Mouse (Mus musculus): ENCODE measurements around the gene Lbx2. TPM values are rescaled to one million over a fixed set of nuclear protein-coding genes. Genes with fewer than 3 reads are reported as not detected.
A peak's percentile ranks its signal among the peaks of the same experiment; 100 is the strongest.

Gene Lbx2
- total RNA-seq, 2 experiments from 2014 or later = 1.9 TPM; not detected in 1

DNA sequence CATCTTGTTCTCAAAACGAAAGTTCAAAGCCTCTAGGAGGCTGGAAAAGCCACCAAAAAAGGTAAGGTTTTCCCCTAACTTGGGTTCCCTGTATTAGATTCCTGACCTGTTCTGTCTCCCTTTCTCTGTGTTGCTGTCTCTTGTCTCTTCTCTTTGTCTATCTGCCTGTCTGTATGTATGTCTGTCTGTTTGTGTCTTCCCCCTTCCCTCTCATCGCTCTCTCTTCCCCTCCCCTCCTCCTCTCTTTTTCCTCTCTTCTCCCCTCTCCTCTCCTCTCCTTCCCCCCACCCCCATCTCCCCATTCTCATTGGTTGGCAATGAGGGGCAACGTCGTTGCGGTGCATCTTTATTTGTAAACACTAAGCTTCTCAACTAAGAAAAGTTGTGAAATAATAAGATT is 39.2 kb downstream of the Lbx2 start, which contains the start of gene Ino80b:
Gene Ino80b (minus strand): TSS at position 101 of the 400 bp plus-strand sequence.
- Histone ChIP-seq H3K4me3 (peak within 1 kb of the TSS; percentile 70), H3K27ac (peak within 1 kb of the TSS; percentile 65)

DNA sequence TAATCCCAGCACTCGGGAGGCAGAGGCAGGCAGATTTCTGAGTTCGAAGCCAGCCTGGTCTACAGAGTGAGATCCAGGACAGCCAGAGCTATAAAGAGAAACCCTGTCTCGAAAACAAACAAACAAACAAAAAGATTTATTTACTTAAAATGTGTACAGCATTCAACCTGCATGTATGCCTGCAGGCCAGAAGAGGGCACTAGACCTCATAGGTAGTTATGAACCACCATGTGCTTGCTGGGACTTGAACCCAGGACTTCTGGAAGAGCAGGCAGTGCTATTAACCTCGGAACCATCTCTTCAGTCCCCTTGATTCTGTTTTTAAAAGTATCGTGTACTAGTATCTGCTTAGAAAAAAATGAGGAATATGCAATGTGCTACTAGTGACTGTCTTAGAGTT is 41.3 kb downstream of the Lbx2 start:
- DNase-seq (ENCODE audit: extremely low spot score in 1 of 2, low spot score in 2 of 2) = no peak
- Histone ChIP-seq H3K27ac (no peak overlapping the region), H3K4me3 (no peak overlapping the region)
- intact Hi-C loops (cut with DNase I) = no loop called here
- peak; percentile 40 for TF ChIP-seq CTCF (IDR thresholded peaks at IDR 0.05)

More for the DNA sequence above, 39.2 kb downstream of the Lbx2 start, which contains the start of gene Ino80b:
- no peak for TF ChIP-seq CTCF (IDR thresholded peaks at IDR 0.05)
- no peak for DNase-seq (ENCODE audit: extremely low spot score in 1 of 2, low spot score in 2 of 2)
- intact Hi-C loops (cut with DNase I) = loop anchor here (2.0 kb wide), 1 partner anchor 17 kb away; no protein-coding TSS in a partner anchor

DNA sequence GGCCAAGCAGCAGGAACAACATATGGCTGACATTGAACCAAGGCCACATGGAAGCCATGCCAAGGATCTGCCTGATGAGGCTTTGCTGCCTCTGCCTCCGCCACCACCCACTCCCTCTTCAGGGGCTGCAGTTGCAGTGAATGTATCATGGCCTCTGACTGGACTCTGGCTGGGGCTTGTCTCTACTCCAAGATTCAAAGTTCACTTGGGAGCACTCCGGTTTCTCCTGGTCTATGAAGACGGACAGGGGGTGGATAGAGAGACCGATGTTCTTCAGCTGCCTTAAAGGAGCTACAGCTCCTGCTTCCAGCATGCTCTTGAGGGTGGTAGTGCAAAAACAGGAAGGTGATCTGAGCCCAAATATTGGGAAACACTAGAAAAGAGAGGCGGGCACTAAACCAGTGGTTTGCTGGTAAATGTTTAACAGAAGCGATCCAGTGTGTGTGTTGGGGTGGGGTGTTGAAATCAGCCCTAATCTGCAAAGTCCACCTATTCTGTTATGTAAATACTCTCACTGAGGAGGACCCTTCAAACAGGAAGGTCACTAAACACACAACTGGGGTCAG is 45.4 kb downstream of the Lbx2 start:
- no peak overlapping the region for H3K27ac ChIP-seq
- intact Hi-C loops (cut with DNase I) = no loop called here
- TF ChIP-seq CTCF (IDR thresholded peaks at IDR 0.05) = no peak
- no peak overlapping the region for H3K4me3 ChIP-seq
- DNase-seq (ENCODE audit: extremely low spot score in 1 of 2, low spot score in 2 of 2) = no peak

DNA sequence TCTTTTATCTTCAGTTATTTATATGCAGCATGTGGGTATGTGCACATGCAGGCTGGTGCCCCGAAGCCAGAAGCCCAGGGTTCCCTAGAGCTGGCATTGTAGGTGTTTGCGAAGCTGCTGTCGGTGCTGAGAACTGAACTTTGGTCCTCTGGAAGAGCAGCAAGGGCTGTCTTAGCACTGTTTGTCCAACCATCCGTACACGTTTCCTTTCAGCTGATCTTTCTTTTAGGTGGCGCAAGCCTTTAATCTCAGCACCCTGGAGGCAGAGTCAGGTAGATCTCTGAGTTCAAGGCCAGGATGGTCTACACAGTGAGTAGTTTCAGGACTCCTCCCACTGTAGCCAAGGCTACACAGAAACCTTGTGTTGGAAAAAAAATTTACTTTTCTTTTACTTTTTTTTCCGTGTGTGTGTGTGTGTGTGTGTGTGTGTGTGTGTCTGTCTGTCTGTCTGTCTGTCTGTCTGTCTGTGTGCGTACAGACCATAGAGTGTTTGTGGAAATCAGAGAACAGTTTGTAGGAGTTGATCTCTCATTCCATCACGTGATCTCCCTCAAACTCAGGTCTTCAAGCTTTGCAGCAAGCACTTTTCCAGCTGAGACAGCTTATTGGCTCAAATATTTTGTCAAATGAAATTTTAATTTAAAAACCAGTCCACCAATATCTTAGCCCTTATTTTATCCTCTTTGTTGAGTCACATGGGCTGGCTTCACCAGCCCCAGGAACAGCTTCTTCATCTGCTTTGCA is 46.2 kb downstream of the Lbx2 start:
- no peak for TF ChIP-seq CTCF (IDR thresholded peaks at IDR 0.05)
- H3K27ac ChIP-seq = no peak overlapping the region
- H3K4me3 ChIP-seq = no peak overlapping the region
- intact Hi-C loops (cut with DNase I) = no loop called here
- no peak for DNase-seq (ENCODE audit: extremely low spot score in 1 of 2, low spot score in 2 of 2)

DNA sequence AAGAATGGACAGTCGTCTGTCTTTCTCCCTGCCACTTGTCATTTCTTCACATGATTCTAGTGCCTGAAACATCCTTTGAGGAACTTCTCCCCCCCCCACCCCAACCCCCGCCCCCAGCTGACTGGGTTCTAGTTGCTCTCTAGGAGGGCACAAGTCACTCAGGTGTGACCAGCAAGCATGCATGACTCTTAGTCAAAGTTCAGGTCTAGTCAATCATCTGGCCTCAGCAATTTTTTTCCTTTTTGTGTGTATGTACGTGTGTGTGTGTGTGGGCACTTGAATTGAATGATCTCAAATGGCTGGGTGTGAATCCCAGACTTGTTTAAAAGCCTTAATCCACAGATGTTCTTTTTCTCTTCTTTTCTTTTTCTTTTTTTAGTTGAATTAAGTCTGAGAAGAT is 48.1 kb downstream of the Lbx2 start:
- no peak for DNase-seq (ENCODE audit: extremely low spot score in 1 of 2, low spot score in 2 of 2)
- TF ChIP-seq CTCF (IDR thresholded peaks at IDR 0.05) = no peak
- intact Hi-C loops (cut with DNase I) = no loop called here
- Histone ChIP-seq H3K4me3 (no peak overlapping the region), H3K27ac (no peak overlapping the region)

DNA sequence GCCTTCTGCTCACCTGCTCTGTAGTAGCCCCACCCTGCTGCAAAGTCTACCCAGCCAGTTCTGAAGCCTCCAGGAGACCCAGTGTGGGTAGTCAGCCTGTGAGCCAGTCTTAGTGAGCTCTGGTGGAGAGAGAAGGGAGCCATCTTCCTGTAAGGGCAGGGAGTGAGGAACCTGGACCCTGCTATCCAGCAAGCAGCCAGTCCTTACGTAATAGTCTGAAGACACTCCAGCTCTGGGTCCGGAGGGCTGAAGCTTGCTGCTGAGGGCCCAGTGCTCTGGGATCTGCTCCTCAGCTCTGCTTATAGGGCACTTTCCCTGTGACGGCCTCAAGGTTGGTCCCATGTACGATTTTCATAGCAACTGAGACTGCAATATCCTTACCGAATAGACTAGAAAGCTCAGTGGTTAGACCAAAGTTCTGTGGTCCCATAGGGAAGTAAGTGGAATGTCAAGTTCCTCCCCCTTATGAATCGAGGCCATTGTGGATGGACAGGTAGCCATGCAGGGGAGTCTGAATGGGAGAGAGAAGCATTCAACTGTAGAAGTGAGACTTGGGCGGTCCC is 48.9 kb downstream of the Lbx2 start, which contains the start of gene Rtkn:
Gene Rtkn (plus strand): TSS at position 513 of the 563 bp plus-strand sequence.
- TF ChIP-seq CTCF (IDR thresholded peaks at IDR 0.05) = no peak
- peak within 1 kb of the TSS; percentile 24 for H3K4me3 ChIP-seq
- peak within 1 kb of the TSS; percentile 12; the same call in 1 of the 2 replicates for H3K27ac ChIP-seq
- DNase-seq (ENCODE audit: extremely low spot score in 1 of 2, low spot score in 2 of 2) = no peak
- intact Hi-C loops (cut with DNase I) = no loop called here

DNA sequence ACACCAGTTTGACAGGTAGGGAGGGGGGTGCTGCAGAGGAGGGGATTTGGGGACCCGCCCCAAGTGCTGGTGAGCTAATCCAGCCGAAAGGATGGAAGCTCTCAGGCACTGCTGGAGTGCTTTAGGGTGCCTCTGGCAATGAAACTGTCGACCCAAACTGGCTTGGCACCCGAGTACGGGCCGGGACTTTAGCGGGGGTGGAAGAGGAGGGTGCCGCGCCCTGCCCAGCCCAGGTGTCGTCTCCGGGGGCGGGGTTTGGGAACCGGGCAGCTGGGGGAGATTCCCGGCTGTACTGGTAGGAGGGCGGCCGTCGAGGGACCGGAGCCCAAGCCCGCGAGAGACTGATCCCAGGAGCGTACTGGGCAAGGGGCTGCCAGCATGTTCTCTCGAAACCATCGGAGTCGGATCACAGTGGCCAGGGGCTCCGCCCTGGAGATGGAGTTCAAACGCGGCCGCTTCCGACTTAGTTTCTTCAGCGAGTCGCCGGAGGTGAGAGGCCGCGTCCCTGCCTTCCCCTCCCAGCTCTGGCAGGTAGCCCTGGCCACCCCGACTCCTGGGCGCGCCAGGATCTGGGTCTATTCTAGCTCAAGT is 49.5 kb downstream of the Lbx2 start:
- Histone ChIP-seq H3K27ac (peak overlapping the region; percentile 12; the same call in 1 of the 2 replicates), H3K4me3 (peak overlapping the region; percentile 24)
- TF ChIP-seq CTCF (IDR thresholded peaks at IDR 0.05) = no peak
- peak in 1 of 2 experiments; percentile 10 for DNase-seq (ENCODE audit: extremely low spot score in 1 of 2, low spot score in 2 of 2)
- intact Hi-C loops (cut with DNase I) = no loop called here

DNA sequence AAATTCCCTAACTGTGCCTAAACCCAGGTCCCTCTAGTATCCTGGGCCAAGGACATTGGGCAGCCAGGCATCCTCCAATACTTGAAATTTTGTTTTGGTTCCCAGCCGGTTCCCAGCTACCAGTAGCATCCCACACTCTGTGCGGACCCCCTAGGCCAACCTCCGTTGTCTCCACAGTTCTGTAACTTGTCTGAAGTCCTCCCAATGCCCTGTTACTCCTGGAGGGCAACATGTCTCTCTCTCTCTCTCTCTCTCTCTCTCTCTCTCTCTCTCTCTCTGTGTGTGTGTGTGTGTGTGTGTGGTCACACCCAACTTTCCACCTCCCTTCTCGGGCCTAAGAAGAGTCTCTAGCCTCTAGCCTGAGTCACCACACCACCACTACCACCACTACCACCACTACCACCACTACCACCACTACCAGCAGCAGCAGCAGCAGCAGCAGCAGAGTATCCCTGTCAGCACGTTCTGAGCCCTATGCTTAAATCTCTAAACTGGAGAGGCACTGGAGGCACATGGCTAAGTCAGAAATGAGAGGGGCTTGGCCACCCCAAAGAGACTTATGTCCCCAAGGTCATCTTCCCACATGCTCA is 50.2 kb downstream of the Lbx2 start:
- DNase-seq (ENCODE audit: extremely low spot score in 1 of 2, low spot score in 2 of 2) = no peak
- Histone ChIP-seq H3K4me3 (peak overlapping the region; percentile 45), H3K27ac (peak overlapping the region; percentile 89)
- no peak for TF ChIP-seq CTCF (IDR thresholded peaks at IDR 0.05)
- intact Hi-C loops (cut with DNase I) = no loop called here

DNA sequence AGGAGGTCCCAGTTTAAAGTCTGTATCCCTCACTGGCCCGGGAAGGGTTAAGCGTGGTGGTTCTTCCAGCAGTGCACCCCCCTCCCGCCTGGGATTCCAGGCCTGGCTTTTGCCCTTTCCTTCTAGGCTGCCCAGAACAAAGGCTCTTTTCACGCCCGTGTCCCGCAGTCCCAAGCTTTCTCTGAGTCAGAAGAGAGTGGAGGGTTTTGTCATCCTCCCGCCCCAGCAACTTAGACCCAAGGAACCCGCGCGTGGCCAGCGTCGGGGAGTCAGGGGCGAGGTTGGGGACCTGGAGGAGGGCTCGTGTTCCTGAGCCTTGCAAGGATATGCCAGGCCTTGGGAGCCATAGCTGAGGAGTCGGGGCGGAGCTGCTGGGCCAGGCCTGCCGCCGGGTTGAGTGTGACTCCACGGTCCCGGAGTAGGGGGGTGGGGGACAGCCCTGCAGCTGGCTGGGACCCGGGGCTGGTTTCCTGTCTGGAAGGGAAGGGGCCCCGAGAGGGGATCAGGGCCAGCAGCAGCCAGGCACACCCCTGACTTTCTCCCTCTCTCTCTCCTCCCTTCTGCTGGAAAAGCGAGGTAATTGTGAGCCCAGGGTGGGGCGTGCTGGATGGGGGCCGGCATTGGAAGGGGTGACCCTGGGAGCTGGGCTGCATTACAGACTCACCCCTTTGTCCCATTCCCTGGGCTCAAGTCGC is 50.9 kb downstream of the Lbx2 start:
- intact Hi-C loops (cut with DNase I) = no loop called here
- TF ChIP-seq CTCF (IDR thresholded peaks at IDR 0.05) = no peak
- peak in 1 of 2 experiments; percentile 18 for DNase-seq (ENCODE audit: extremely low spot score in 1 of 2, low spot score in 2 of 2)

DNA sequence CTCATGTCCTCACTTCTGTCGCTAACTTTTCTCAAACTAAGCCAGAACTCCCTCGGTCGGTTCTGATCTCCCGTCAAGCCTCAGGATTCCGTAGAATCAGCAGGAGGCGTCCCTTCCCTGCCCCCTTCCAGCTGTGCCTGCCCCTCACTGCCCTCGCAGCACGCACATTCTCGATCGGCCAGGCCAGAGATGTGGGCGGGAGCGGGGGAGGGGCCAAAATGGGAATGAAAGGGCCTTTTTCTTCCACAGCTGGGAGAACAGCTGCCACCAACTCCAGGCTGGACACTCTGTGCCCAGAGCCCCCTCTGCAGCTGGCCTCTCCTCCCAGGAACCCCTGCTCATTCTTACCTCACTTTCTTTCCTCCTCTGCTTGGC is 51.4 kb downstream of the Lbx2 start:
- Histone ChIP-seq H3K27ac (peak overlapping the region; percentile 89), H3K4me3 (peak overlapping the region; percentile 45)
- DNase-seq (ENCODE audit: extremely low spot score in 1 of 2, low spot score in 2 of 2) = peak; percentile 44 to 70
- TF ChIP-seq CTCF (IDR thresholded peaks at IDR 0.05) = no peak
- intact Hi-C loops (cut with DNase I) = no loop called here

More for the DNA sequence above, 50.9 kb downstream of the Lbx2 start:
- Histone ChIP-seq H3K4me3 (peak overlapping the region; percentile 45), H3K27ac (peak overlapping the region; percentile 89)

Small RNA genes within 50 kb of the gene (microRNA-seq; reads per million reads assigned to microRNA genes)
- 0 reads per million in 2 experiments for gene Mir3470a
- gene Mir7040 = 0 to 0.72 reads per million in 2 experiments

Other genes starting within 250 kb of the Lbx2 start
- 10 to 100 TPM; 39.4 to 40.7 TPM for gene Sema4f, start 146.6 kb upstream of the Lbx2 start, total RNA-seq (2021)
- gene M1ap, start 139.5 kb upstream of the Lbx2 start, total RNA-seq (2021) = not detected
- 1 to 10 TPM; 1.4 to 2.1 TPM for gene Dok1, start 52.9 kb upstream of the Lbx2 start, total RNA-seq (2021)
- 1 to 10 TPM; 2.0 to 3.5 TPM for gene Loxl3, start 52.2 kb upstream of the Lbx2 start, total RNA-seq (2021)
- gene Aup1, start 31.8 kb upstream of the Lbx2 start, total RNA-seq (2021) = 100 to 1,000 TPM; 130 to 135 TPM
- gene Htra2, start 31.1 kb upstream of the Lbx2 start, total RNA-seq (2021) = 10 to 100 TPM; 42.2 to 47.0 TPM
- under 1 TPM; 0.61 to 0.68 TPM for gene Dqx1, start 28.5 kb upstream of the Lbx2 start, total RNA-seq (2021)
- not detected for gene Tlx2, start 16.1 kb upstream of the Lbx2 start, total RNA-seq (2021)
- gene Pcgf1, start 8.5 kb upstream of the Lbx2 start, total RNA-seq (2021) = 10 to 100 TPM; 24.3 to 27.0 TPM
- gene Ccdc142, start 15.2 kb downstream of the Lbx2 start, total RNA-seq (2021) = 1 to 10 TPM; 6.8 to 7.8 TPM
- gene Gm42688, start 15.2 kb downstream of the Lbx2 start, total RNA-seq (2021) = 1 to 10 TPM; 4.6 to 6.9 TPM
- 10 to 100 TPM; 57.5 to 61.7 TPM for gene Mrpl53, start 22.7 kb downstream of the Lbx2 start, total RNA-seq (2021)
- 10 to 100 TPM; 28.6 to 29.5 TPM for gene Mogs, start 29.1 kb downstream of the Lbx2 start, total RNA-seq (2021)
- 10 to 100 TPM; 42.4 to 42.5 TPM for gene Wbp1, start 35.2 kb downstream of the Lbx2 start, total RNA-seq (2021)
- 10 to 100 TPM; 19.9 to 22.2 TPM for gene Ino80b, start 39.1 kb downstream of the Lbx2 start, total RNA-seq (2021)
- 10 to 100 TPM; 87.0 to 97.5 TPM for gene Rtkn, start 49.1 kb downstream of the Lbx2 start, total RNA-seq (2021)
- 10 to 100 TPM; 26.0 to 26.6 TPM for gene Wdr54, start 70.0 kb downstream of the Lbx2 start, total RNA-seq (2021)
- 10 to 100 TPM; 30.9 to 35.6 TPM for gene 1700003E16Rik, start 70.0 kb downstream of the Lbx2 start, total RNA-seq (2021)
- gene Dctn1, start 79.6 kb downstream of the Lbx2 start, total RNA-seq (2021) = 100 to 1,000 TPM; 369 to 376 TPM
- gene Slc4a5, start 133.5 kb downstream of the Lbx2 start, total RNA-seq (2021) = 1 to 10 TPM in 1 of 2 experiments, under 1 TPM in 1; 0.84 to 1.3 TPM
- 1 to 10 TPM; 5.7 to 8.1 TPM for gene Mthfd2, start 239.5 kb downstream of the Lbx2 start, total RNA-seq (2021)
- gene Mob1a, start 239.6 kb downstream of the Lbx2 start, total RNA-seq (2021) = 10 to 100 TPM; 18.9 to 22.0 TPM

Data from left cerebral cortex, adult 2 months (tissue).